Mouse (Mus musculus): ENCODE results near the gene Nlrc5.

Nlrc5 gene

GRCm38 (mm10) chr8:94566446-94567158 is 132.4 kb downstream of the Nlrc5 start:
- no peak for DNase-seq (ENCODE audit: low read depth, low spot score)

GRCm38 (mm10) chr8:94567159-94567849 is 133.1 kb downstream of the Nlrc5 start:
- no peak for DNase-seq (ENCODE audit: low read depth, low spot score)

DNA sequence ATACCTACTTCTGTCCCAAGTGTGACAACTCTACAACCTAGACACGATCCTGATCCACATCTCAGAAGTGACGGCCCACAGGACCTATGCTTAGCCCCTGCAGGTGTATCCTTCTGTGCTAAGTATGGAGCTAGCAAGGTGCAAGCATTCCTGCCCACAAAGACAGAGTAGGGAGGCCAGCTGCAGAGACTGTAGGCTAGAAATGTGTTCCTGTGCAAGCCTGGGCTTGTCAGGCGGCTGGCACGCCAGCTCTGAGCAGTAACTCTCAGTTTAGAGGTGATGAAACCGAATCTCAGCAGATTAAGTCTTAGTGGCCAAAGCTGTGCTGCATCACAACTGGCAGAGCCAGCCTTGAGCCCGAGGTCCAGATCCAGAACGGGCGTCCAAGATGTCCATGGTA is 133.9 kb downstream of the Nlrc5 start:
- no peak for DNase-seq (ENCODE audit: low read depth, low spot score)

- no peak for DNase-seq (ENCODE audit: low read depth, low spot score)
Observed at GRCm38 (mm10) chr8:94569419-94569818, 135.3 kb downstream of the Nlrc5 start.

- peak; percentile 44 for DNase-seq (ENCODE audit: low read depth, low spot score)
Observed at GRCm38 (mm10) chr8:94571896-94572295, 137.7 kb downstream of the Nlrc5 start.

GRCm38 (mm10) chr8:94574159-94574907 is 140.2 kb downstream of the Nlrc5 start:
- no peak for DNase-seq (ENCODE audit: low read depth, low spot score)

- DNase-seq (ENCODE audit: low read depth, low spot score): no peak
Observed at GRCm38 (mm10) chr8:94575148-94575547, 141.0 kb downstream of the Nlrc5 start.

Measured in skeletal muscle tissue, adult 2 months (tissue).